Mouse (Mus musculus): Measurements from ENCODE around the gene Cyyr1.
A peak's percentile ranks its signal among the peaks of the same experiment; 100 is the strongest.

Gene Cyyr1

GRCm38 (mm10) chr16:85455043-85455442 lies 98.2 kb downstream of the Cyyr1 start:
- DNase-seq = no peak

DNA sequence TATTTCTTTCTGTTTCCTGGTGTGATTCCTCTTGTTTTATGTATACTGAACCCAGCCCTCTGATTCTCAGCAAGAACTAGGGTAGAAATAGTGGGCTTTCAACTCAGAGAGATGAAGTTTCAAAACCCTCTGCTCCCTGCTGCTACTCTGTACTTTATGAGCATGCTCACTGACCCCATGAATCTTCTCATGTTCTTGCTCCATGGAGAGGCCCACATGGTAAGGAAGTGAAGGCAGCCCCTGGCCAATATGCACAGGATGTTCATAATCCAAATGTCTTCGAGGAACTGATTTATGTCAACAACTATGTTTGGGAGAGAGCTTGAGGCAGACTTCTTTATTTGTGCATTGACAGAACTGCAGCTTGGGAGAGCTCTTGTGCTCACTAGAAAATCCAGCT lies 106.9 kb downstream of the Cyyr1 start:
- DNase-seq = no peak

- no peak for DNase-seq
Measured at GRCm38 (mm10) chr16:85445801-85446200, 107.4 kb downstream of the Cyyr1 start.

DNA sequence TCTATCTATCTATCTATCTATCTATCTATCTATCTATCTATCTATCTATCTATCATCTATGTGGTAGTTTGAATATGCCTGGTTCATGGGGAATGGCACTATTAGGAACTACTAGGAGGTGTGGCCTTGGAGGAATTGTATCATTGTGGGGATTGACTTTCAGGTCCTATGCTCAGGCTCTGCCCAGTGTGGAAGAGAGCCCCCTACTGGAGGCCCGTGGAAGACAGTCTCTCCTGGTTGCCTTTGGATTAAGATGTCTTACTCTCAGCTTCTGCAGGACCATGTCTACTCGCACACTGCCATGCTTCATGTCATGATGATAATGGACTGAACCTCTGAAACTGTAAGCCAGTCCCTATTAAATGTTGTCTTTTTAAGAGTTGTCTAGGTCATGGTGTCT lies 117.8 kb downstream of the Cyyr1 start:
- DNase-seq = peak in 1 of 2 experiments; percentile 6

GRCm38 (mm10) chr16:85429173-85429572 lies 124.0 kb downstream of the Cyyr1 start:
- DNase-seq = no peak

GRCm38 (mm10) chr16:85422889-85423288 lies 130.3 kb downstream of the Cyyr1 start:
- DNase-seq = no peak

DNA sequence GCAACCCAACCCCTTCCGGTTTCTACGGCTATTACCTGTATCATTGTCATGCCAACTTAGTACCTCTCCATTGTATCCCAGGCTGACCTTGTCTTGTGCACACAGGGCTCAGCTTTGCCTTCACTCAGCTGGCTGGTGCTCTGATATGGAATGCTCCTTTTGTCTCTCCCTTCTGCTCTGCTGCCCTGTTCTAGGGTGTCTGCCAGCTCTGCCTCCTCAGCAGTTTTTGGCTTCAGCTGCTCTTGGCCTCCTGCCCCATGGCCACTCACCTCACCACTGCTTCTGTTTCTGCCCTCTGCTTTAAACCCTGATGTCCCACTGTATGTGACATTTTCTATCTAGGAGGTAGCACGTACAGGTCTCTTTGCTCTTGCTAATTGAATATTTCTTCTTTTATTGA lies 137.8 kb downstream of the Cyyr1 start:
- DNase-seq = no peak

GRCm38 (mm10) chr16:85393430-85393948 lies 159.7 kb downstream of the Cyyr1 start:
- no peak for DNase-seq

GRCm38 (mm10) chr16:85386801-85387200 lies 166.4 kb downstream of the Cyyr1 start:
- no peak for DNase-seq

Data from spleen, adult 18-20 months (tissue).